Mouse (Mus musculus): ENCODE measurements around the gene Chchd6. TPM values are rescaled to one million over a fixed set of nuclear protein-coding genes. Genes with fewer than 3 reads are reported as not detected.
A peak's percentile ranks its signal among the peaks of the same experiment; 100 is the strongest.

Chchd6 gene
- 0.58 and 1.6 TPM in 2 replicates for total RNA-seq (2017)

DNA sequence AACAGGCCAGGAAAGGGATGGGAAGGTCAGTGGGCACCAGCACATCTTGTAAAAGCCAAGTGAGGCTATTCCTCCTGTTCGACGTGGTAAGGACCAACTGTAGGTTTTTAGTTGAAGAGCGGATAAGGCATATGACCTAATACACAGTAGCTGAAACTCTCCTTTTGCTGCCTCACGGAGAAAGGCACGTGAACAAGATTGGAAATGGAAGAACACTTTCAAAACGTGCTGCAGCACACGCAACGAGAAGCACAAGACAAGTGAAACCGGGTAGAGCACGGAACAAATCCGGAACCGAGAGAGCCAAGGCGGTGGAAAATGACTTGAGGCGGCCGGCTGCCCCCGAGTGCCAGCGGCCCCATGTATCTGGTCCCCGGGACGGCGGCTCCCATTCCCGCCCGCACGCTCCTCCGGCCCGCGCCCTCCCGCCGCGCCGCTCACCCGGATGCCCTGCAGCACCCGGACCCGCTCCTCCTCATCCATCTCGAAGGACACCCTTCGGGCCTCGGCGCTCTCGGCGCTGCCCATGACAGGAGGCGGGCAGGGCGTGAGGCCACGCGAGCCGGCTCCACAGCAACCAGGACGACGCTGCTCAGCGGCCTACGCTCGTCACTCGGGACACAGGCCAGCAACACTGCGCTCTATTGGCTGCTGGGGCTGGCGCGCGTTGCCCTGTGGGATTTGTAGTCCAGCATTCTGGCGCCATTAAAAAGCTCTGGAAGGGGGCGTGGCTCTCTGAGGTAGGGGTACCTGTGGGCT, at the start of gene Chchd6:
Gene Chchd6, minus strand, starts transcription at position 635 of the 759 bp plus-strand sequence.
- ATAC-seq (ENCODE audit: extremely low read depth, insufficient number of reproducible peaks, low FRiP score, poor library complexity, severe bottlenecking), result peak; percentile 98

DNA sequence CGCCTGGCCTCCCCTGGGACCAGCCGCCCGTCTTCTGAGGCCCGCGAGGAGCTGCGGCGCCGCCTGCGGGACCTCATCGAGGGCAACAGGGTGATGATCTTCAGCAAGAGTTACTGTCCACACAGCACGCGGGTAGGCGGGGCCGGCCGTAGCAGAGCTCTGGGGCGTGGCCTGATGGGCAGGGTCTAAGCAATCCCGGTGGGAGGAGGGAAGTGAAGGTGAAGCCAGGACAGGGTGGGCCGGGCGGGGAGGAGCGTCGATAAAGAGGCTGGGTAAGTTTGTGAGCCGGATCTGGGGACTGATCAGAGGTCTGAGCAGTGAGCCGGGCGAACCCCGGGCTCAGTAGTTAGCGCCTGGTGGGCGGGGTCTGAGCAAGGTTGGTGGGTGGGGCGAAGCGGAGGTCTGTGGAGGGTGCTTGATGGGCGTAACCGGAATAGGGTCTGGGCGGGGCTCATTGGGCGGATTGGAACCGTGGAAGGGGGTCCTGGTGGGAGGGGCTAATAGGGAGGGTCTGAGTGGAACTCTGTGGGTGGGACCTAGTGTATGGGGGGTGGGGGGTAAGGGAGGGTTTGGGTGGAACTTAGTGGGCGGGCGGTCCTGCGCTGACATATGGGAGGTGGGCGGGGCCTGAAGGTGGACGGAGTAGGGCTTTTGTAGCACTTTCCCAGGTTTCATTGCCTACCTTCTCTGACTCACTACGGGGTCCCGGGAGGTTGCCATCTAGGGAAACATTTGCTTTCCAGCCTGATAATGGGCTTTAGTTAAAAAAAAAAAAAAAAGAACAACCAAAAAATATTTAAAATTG, 49.0 kb upstream of the Chchd6 start:
- peak; percentile 76 for ATAC-seq (ENCODE audit: extremely low read depth, insufficient number of reproducible peaks, low FRiP score, poor library complexity, severe bottlenecking)

DNA sequence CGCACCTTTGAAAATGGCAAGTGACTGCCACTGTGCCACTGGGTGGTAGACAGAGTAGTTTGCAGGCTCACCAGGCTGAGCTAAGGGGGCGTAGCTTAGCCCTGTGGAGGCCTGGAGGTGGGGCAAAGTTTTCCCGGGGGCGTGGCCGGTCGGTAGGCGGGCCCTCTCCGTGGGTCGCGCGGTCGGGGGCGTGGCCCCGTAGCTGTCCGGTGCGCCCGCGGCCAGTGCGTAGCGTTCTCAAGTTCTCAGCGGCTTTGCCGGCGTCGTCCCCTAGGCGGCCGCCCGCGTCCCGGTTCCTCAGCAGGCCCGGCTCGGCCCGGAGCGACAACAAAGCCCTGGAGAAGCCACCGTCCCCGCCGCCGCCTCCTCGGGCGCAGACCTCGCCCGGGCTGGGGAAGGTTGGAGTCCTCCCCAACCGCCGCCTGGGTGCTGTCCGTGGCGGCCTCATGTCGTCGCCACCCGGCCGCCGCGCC, 48.4 kb upstream of the Chchd6 start, which contains the start of gene Txnrd3:
Gene Txnrd3, plus strand, starts transcription at position 191 of the 473 bp plus-strand sequence.
- ATAC-seq (ENCODE audit: extremely low read depth, insufficient number of reproducible peaks, low FRiP score, poor library complexity, severe bottlenecking), result peak; percentile 76

- ATAC-seq (ENCODE audit: extremely low read depth, insufficient number of reproducible peaks, low FRiP score, poor library complexity, severe bottlenecking), result no peak; the same call in 1 of the 2 replicates
Measured at GRCm38 (mm10) chr6:89639025-89639424, 43.6 kb upstream of the Chchd6 start.

GRCm38 (mm10) chr6:89637977-89638376, 42.5 kb upstream of the Chchd6 start:
- no peak for ATAC-seq (ENCODE audit: extremely low read depth, insufficient number of reproducible peaks, low FRiP score, poor library complexity, severe bottlenecking)

DNA sequence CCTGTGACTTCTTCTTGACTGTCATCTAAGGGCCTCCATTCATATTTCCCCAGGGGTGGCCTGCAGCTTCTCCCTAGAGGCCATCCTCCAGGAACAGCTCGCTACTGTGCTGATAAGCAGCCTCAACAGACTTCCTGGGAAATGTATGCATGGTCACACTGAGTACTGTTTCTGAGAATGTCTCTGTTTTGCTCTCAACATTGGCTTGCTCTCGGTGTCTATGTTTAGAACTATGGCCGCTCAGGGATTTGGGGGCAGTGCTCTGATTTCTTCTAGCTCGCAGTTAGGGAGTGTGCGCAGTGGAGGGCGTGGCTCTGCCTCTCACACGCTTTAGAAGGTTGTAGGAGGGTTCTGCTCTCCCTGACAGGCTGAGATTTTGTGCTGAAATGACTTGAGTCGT, 38.9 kb upstream of the Chchd6 start:
- no peak for ATAC-seq (ENCODE audit: extremely low read depth, insufficient number of reproducible peaks, low FRiP score, poor library complexity, severe bottlenecking)

DNA sequence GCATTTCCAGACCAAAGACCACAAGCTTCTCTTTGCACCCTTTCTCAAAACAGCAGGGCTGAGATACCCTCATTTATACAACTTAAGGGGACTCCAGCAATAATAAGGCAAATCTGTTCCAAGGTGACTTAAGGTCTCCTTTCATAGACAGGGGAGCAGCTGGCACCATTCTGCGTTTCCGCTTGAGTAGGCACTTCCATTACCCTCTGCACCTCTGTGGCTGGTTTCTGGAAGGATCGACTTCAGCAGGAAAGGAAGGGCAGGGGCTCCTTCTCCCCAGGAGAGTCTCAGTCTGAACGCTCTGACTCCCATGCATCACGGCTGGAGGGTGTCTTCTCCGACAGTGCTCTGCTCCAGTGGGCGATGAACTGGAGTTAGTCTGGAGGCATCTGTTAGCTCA, 37.7 kb upstream of the Chchd6 start:
- no peak for ATAC-seq (ENCODE audit: extremely low read depth, insufficient number of reproducible peaks, low FRiP score, poor library complexity, severe bottlenecking)

DNA sequence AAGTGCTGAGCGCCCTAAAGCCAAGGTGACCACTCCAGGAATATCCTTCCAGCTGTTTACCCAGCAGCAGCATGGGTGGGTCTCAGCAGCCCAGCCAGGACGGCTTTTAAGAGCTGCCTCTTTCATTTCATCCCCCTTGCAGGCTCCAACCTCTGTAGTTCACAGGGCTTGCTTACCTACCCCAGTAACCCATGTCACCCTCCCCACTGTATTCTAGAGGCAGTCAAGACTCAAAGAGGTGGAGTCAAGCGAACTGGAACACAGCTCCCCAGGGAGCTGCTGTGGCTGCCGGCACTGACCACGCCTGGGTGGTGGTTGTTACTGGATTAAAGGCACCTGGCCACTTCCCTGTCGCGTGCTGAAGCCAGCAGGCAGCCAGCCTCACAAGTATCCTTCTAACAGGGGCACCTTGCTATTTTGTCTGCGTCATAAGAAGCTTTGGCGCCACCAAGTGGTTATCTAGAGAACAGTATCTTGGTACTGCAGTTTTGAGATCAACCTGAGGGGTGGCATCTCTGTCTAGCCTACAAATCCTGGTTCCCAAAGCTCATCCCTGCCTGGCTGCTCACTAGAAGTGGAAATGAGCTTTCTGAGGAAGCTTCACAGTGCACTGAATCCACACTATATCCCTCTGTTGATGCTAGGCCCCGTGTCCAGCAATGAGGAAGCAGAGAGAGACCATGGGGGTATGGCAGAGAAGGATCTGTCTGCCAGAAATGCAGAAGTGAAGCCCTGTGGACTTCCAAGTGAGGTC, 36.5 kb upstream of the Chchd6 start:
- peak; percentile 78 for ATAC-seq (ENCODE audit: extremely low read depth, insufficient number of reproducible peaks, low FRiP score, poor library complexity, severe bottlenecking)

DNA sequence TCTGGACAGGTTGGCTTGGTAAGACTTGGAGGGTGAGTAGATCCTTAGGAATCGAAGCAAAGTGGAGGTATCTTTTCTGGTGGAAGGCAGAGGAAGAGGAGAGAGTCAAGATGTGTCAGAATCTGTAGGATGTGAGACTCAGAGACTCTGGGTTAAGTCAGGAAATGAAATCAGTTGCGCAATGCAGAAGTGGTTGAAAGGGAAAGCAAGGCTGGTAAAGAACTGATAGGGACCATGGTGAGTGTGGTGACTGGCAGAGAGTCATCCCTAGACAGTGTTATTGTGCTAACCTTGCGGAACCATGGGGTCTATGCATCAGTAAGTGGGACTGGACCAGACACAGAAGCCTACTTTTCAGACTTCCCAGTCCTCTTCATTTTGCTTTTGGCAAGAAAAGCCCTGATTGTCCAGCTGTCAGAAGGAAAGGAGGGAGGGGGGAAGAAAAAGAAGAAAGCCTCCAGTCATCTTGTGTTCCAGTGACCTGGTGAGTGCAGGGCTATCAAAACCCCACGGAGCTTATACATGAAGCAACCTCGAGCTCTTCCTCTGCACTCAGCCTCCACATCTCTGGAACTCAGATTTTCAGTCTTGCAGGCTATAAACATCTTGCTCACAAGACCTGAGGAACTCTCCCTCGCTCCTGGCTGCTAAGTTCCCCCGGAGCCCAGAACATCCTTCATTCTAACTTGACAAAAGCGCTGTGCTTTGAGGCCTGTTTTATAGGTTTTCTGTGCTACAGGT, 32.8 kb upstream of the Chchd6 start:
- no peak for ATAC-seq (ENCODE audit: extremely low read depth, insufficient number of reproducible peaks, low FRiP score, poor library complexity, severe bottlenecking)

- ATAC-seq (ENCODE audit: extremely low read depth, insufficient number of reproducible peaks, low FRiP score, poor library complexity, severe bottlenecking), result no peak
Measured at GRCm38 (mm10) chr6:89622647-89623046, 27.2 kb upstream of the Chchd6 start.

- ATAC-seq (ENCODE audit: extremely low read depth, insufficient number of reproducible peaks, low FRiP score, poor library complexity, severe bottlenecking), result no peak
Measured at GRCm38 (mm10) chr6:89615373-89615755, 19.9 kb upstream of the Chchd6 start.

DNA sequence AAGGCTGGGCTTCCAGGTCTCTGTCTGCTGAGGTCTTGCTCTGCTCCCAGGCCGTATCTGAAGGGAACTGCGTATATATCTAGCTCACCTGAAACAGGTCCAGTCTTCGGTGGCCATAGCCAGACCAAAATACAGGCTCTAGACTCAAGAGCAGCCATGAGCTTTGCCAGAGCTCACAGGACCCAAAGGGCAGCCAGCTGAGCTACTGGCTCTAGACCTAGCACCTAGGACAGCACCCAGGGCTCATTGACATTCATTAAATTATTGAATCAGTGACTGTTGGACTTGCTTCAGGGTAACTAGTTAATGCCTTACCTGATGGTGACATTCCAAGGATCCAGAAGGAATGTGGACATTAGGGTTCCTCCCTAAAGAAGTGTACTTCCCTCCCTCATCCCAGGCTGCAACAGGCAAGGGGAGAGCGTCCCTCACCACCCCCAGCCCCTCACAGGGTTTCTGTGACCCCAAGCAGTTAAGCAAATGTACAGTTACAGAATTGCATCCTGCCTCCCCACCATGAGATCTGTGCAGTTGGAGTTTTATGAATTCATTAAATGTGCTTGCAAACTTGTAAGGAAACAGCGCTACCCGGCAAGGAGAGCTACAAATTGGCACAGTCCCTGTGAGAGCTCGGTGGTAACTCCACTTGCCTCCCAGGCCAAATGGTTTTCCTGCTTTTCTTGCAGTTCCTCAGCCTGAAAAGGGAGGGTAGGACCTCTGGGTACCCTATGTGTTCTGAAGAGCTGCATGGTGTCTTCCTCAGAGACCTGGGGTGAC, 19.3 kb upstream of the Chchd6 start:
- ATAC-seq (ENCODE audit: extremely low read depth, insufficient number of reproducible peaks, low FRiP score, poor library complexity, severe bottlenecking), result no peak

GRCm38 (mm10) chr6:89614107-89614471, 18.6 kb upstream of the Chchd6 start:
- no peak for ATAC-seq (ENCODE audit: extremely low read depth, insufficient number of reproducible peaks, low FRiP score, poor library complexity, severe bottlenecking)

DNA sequence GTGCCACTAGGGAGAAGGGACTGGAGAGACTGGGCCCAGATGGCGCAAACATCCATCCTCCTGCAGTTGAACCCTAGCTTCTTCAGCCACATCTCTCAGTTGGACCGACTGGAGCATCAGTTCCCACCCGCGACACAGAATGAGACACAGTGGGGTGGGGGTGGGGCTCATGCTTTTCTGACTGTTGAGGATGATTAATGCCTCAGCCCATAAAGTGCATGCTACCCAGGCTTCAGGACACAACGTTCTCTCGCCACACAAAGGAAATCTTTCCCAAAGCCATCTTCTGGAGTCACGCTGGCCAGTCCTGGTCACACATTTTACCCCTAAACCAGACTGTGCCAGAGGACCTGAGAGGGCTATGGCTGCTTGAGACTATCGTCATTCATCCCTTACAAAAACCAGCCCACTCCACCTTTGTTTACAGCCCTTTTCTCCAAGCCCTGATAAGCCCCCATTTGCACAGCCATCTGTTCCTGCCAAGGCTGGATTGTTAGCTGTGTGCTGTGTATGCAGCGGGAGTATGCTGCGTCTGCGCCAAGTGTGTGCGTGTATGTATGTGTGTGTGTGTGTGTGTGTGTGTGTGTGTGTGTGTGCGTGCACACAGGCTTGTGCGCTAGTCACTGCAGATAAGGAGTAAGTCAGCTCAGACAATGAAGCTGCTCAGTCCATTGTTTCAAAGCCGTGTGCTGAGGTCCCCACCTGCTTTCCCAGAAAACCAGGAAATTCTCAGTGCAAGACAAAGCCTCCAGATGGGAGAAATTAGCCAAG, 18.1 kb upstream of the Chchd6 start:
- ATAC-seq (ENCODE audit: extremely low read depth, insufficient number of reproducible peaks, low FRiP score, poor library complexity, severe bottlenecking), result no peak

GRCm38 (mm10) chr6:89607999-89608398, 12.5 kb upstream of the Chchd6 start:
- ATAC-seq (ENCODE audit: extremely low read depth, insufficient number of reproducible peaks, low FRiP score, poor library complexity, severe bottlenecking), result no peak

- no peak for ATAC-seq (ENCODE audit: extremely low read depth, insufficient number of reproducible peaks, low FRiP score, poor library complexity, severe bottlenecking)
Measured at GRCm38 (mm10) chr6:89606096-89606495, 10.6 kb upstream of the Chchd6 start.

GRCm38 (mm10) chr6:89596510-89596909, 1.1 kb upstream of the Chchd6 start:
- ATAC-seq (ENCODE audit: extremely low read depth, insufficient number of reproducible peaks, low FRiP score, poor library complexity, severe bottlenecking), result no peak

Measured in neutrophil, adult 5-6 weeks (primary cell).